Mouse (Mus musculus): Measurements from ENCODE around the gene Simc1. TPM values are rescaled to one million over a fixed set of nuclear protein-coding genes. Genes with fewer than 3 reads are reported as not detected.

The Simc1 gene
- polyA plus RNA-seq, 1 experiment: 0.04 TPM

DNA sequence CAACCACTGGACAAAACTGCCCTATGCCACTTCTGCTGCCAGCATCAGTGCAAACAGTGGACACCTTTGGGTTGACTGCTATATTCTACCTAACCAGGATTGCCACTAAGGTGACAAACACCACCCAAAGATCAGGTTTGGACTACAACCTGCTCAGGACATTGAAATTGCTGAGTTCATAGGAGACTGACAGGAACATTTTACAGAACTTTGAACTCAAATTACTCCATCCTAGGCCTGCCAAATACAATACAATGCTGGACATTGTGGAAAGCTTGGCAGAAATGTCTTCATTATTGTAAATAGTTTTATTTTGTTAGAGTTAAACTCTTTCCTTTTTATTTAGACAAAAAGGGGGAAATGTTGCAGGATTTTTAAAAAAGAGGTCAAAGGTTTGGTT, 17.6 kb downstream of the Simc1 start:
- Histone ChIP-seq H3K4me3 (replicated peaks) (no peak overlapping the region), H3K9me3 (ENCODE audit: control insufficient read depth, low read length) (no peaks in the 10 kb centered on the region), H3K4me1 (ENCODE audit: control insufficient read depth) (no peaks in the 10 kb centered on the region), H3K36me3 (ENCODE audit: control insufficient read depth) (peaks cover 21% of the 10 kb centered on the region), H3K27me3 (ENCODE audit: control insufficient read depth) (no peaks in the 10 kb centered on the region)
- TF ChIP-seq GATA1 (IDR thresholded peaks at IDR 0.05; ENCODE audit: low read length) (no peak), TAL1 (IDR thresholded peaks at IDR 0.05; ENCODE audit: low read length) (no peak)

DNA sequence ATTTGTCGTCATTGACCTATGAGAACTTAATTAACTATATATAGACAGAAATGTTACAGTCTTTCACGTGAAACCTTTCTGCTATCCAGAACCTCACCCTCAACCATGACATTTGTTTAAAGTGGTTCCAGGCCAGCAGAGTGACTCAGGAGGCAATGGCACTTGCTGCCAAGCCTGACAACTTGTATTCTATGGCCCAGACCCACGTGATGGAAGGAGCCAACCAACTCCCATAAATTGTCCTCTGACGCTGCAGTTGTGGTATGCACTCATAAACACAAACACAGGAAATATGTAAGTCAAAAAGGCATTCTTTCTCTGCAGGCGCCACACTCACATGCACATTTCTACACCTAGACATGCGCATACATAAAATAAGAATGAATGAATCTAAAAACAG, 23.6 kb downstream of the Simc1 start:
- H3K4me1 ChIP-seq (ENCODE audit: control insufficient read depth): no peaks in the 10 kb centered on the region
- no peaks in the 10 kb centered on the region for H3K9me3 ChIP-seq (ENCODE audit: control insufficient read depth, low read length)
- no peak overlapping the region for H3K4me3 ChIP-seq (replicated peaks)
- H3K27me3 ChIP-seq (ENCODE audit: control insufficient read depth): no peaks in the 10 kb centered on the region
- H3K36me3 ChIP-seq (ENCODE audit: control insufficient read depth): peaks cover 45% of the 10 kb centered on the region
- no peak for TF ChIP-seq GATA1 (IDR thresholded peaks at IDR 0.05; ENCODE audit: low read length)
- no peak for TF ChIP-seq TAL1 (IDR thresholded peaks at IDR 0.05; ENCODE audit: low read length)

DNA sequence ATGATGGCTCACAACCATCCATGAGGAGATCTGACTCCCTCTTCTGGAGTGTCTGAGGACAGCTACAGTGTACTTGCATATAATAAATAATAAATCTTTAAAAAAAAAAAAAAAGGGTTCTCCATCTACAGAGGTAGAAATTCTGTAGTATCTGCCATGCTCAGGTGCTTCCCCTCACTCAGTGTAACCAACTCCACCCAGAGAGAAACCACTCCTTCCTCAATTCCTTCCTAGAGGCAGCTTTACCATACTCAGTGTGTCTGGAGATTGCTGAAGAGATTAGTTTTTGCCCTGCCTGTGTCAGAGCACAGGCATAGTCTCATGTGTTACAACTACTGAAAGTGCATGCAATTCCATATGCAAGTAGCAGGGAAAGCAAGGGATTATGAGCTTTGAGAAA, 28.6 kb downstream of the Simc1 start:
- Histone ChIP-seq H3K4me3 (replicated peaks) (no peak overlapping the region), H3K36me3 (ENCODE audit: control insufficient read depth) (peaks cover 32% of the 10 kb centered on the region), H3K4me1 (ENCODE audit: control insufficient read depth) (no peaks in the 10 kb centered on the region), H3K9me3 (ENCODE audit: control insufficient read depth, low read length) (no peaks in the 10 kb centered on the region), H3K27me3 (ENCODE audit: control insufficient read depth) (no peaks in the 10 kb centered on the region)
- TF ChIP-seq TAL1 (IDR thresholded peaks at IDR 0.05; ENCODE audit: low read length) (no peak), GATA1 (IDR thresholded peaks at IDR 0.05; ENCODE audit: low read length) (no peak)

DNA sequence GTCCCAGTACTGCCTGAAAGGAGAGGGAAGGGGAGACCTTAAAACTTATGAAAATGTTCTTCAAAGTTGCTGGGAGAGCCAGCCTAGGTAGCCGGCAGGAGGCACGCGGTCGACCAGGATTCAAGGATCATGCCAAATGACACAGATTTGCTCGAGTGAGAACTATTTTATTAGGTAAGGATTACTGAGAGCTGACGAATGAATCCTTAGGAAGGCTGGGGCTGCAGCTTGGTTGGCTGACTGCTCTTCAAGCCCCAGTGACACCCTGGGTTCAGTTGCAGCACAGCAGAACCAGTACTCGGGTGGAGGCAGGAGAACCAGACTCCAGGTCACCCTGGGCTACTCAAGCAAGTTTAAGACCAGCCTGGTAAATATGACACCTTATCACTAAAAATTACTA, 44.5 kb downstream of the Simc1 start:
- Histone ChIP-seq H3K36me3 (ENCODE audit: control insufficient read depth) (peaks cover 55% of the 10 kb centered on the region), H3K4me1 (ENCODE audit: control insufficient read depth) (no peaks in the 10 kb centered on the region)

DNA sequence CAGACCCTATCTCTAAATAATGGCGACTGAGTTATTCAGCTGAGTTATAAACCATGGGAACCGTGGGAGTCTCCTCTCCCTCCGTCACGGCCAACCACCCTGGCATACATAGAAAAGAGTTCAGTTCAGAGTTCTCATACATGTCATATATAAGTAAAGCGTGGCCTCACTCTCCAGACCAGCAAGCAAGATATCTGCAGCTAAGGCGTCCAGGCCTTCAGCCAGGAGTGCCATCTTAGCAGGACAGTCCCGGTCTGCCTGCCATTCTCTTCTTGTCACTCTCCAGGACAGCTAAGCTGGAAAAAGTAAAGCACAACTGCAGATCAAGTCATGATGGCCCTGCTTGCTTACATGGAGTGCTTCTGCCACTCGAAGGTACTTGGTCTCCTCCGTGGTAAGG, 52.6 kb downstream of the Simc1 start:
- peaks cover 93% of the 10 kb centered on the region for H3K36me3 ChIP-seq (ENCODE audit: control insufficient read depth)
- H3K4me3 ChIP-seq (replicated peaks): no peak overlapping the region

More for the DNA sequence above, 44.5 kb downstream of the Simc1 start:
- Histone ChIP-seq H3K4me3 (replicated peaks) (no peak overlapping the region), H3K9me3 (ENCODE audit: control insufficient read depth, low read length) (no peaks in the 10 kb centered on the region), H3K27me3 (ENCODE audit: control insufficient read depth) (no peaks in the 10 kb centered on the region)
- no peak for TF ChIP-seq TAL1 (IDR thresholded peaks at IDR 0.05; ENCODE audit: low read length)
- TF ChIP-seq GATA1 (IDR thresholded peaks at IDR 0.05; ENCODE audit: low read length): no peak

DNA sequence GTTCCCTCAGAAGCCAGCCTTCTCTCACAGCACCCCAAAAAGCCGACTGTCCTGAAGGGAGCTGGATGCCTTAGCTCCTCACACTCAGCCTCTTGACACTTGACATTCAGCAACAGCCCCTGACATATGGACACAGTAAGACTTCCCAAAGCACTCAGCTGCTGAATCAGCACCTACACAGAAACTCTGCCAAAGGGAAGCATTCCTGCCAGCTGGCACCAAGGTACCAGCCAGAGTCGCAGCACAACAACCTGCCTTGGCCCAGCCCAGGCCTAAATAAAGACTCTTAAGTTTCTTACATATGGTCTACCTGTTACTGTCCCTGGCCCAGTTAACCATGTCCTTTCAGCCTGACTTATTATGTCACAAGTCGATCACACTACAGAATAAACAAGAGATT, 53.2 kb downstream of the Simc1 start:
- Histone ChIP-seq H3K9me3 (ENCODE audit: control insufficient read depth, low read length) (no peaks in the 10 kb centered on the region), H3K4me3 (replicated peaks) (no peak overlapping the region), H3K4me1 (ENCODE audit: control insufficient read depth) (no peaks in the 10 kb centered on the region; the same call in 1 of the 2 replicates), H3K27me3 (ENCODE audit: control insufficient read depth) (no peaks in the 10 kb centered on the region), H3K36me3 (ENCODE audit: control insufficient read depth) (peaks cover 93% of the 10 kb centered on the region)
- TF ChIP-seq TAL1 (IDR thresholded peaks at IDR 0.05; ENCODE audit: low read length): no peak

More for the DNA sequence above, 52.6 kb downstream of the Simc1 start:
- Histone ChIP-seq H3K27me3 (ENCODE audit: control insufficient read depth) (no peaks in the 10 kb centered on the region), H3K4me1 (ENCODE audit: control insufficient read depth) (no peaks in the 10 kb centered on the region), H3K9me3 (ENCODE audit: control insufficient read depth, low read length) (no peaks in the 10 kb centered on the region)
- TF ChIP-seq TAL1 (IDR thresholded peaks at IDR 0.05; ENCODE audit: low read length) (no peak), GATA1 (IDR thresholded peaks at IDR 0.05; ENCODE audit: low read length) (no peak)

DNA sequence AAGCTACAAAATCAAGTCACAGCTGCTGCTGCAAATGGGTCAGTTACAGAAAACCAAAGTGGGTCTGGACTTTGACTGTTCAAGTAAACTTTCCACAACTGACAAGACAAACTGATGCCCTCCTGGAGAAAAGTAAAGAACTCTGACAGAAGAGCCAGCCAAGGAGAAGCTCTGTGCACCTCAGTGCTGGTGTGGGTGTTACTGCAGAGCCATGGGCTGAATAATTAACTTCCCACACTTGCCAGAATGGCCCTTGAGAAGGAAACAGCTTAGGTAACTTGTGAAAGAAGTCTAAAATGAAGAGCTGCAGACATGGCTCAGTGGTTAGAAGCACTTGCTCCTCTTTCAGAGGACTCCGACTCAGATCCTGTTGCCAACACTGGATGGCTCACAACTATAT, 54.1 kb downstream of the Simc1 start:
- Histone ChIP-seq H3K9me3 (ENCODE audit: control insufficient read depth, low read length) (no peaks in the 10 kb centered on the region), H3K4me3 (replicated peaks) (no peak overlapping the region), H3K36me3 (ENCODE audit: control insufficient read depth) (peaks cover 93% of the 10 kb centered on the region), H3K27me3 (ENCODE audit: control insufficient read depth) (no peaks in the 10 kb centered on the region), H3K4me1 (ENCODE audit: control insufficient read depth) (peaks cover 3% of the 10 kb centered on the region)
- TF ChIP-seq GATA1 (IDR thresholded peaks at IDR 0.05; ENCODE audit: low read length): no peak
- no peak for TF ChIP-seq TAL1 (IDR thresholded peaks at IDR 0.05; ENCODE audit: low read length)

DNA sequence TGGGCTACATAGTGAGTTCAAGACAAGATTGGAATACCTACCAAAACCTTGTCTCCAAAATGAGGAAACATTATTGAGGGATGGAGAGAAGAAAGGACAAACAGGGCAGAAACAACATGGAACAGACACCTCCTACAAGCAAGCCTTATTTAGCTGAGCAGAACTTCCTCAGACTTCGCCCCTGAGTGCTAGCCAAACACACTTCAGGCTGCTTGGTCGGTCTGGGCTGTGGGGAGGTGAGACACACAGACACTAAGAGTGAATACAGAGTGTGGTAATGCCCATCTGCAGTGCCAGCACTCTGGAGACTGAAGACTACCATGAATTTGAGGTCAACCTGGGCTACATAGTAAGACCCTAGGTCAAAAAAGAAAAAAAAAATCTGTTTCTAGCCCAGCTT, 56.1 kb downstream of the Simc1 start:
- peaks cover 17% of the 10 kb centered on the region for H3K4me1 ChIP-seq (ENCODE audit: control insufficient read depth)
- peaks cover 82% of the 10 kb centered on the region for H3K36me3 ChIP-seq (ENCODE audit: control insufficient read depth)
- no peaks in the 10 kb centered on the region for H3K27me3 ChIP-seq (ENCODE audit: control insufficient read depth)
- TF ChIP-seq GATA1 (IDR thresholded peaks at IDR 0.05; ENCODE audit: low read length) (no peak), TAL1 (IDR thresholded peaks at IDR 0.05; ENCODE audit: low read length) (no peak)
- no peak overlapping the region for H3K4me3 ChIP-seq (replicated peaks)
- no peaks in the 10 kb centered on the region for H3K9me3 ChIP-seq (ENCODE audit: control insufficient read depth, low read length)

DNA sequence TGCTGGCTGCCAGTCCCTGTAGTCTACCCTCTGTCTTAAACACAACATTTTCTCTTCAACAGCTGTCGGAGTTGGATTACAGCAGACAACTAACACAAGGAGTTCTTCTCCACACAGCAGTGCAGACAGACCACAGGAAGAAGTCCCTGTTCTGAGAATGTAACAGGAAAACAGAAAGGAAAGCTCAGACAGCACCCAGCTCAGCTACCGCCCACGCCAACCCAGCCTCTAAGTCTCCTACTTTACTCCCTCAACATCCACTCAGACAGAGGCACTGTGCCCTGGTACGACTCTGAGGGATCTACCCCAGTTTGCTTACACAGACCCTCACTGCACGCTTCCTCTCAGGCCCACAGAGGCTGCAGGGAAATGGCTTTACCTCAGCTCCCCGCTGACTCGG, 57.0 kb downstream of the Simc1 start:
- Histone ChIP-seq H3K36me3 (ENCODE audit: control insufficient read depth) (peaks cover 75% of the 10 kb centered on the region), H3K9me3 (ENCODE audit: control insufficient read depth, low read length) (no peaks in the 10 kb centered on the region), H3K4me1 (ENCODE audit: control insufficient read depth) (peaks cover 24% of the 10 kb centered on the region), H3K4me3 (replicated peaks) (no peak overlapping the region), H3K27me3 (ENCODE audit: control insufficient read depth) (no peaks in the 10 kb centered on the region)
- TF ChIP-seq GATA1 (IDR thresholded peaks at IDR 0.05; ENCODE audit: low read length): no peak
- no peak for TF ChIP-seq TAL1 (IDR thresholded peaks at IDR 0.05; ENCODE audit: low read length)

DNA sequence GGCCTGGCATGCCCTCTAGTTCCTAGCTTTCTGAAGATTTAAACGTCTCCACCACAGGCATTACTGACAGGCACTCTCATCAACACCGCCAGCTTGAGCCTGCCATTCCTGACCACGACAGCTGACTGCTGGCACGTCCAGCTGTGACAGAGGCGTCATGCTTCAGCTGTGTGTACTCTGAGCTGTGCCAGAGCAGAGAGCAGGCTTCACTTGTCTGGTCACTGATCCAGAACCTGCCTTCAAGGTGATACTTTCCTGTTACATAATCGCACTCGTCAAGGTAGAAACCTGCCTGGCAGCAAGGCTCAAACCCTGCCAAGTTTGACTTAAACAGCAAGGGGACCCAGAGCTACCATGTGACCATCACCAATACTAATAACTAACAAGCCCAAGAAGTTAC, 59.0 kb downstream of the Simc1 start:
- Histone ChIP-seq H3K4me1 (ENCODE audit: control insufficient read depth) (peaks cover 32% of the 10 kb centered on the region), H3K36me3 (ENCODE audit: control insufficient read depth) (peaks cover 57% of the 10 kb centered on the region), H3K4me3 (replicated peaks) (no peak overlapping the region), H3K27me3 (ENCODE audit: control insufficient read depth) (no peaks in the 10 kb centered on the region), H3K9me3 (ENCODE audit: control insufficient read depth, low read length) (no peaks in the 10 kb centered on the region)
- no peak for TF ChIP-seq GATA1 (IDR thresholded peaks at IDR 0.05; ENCODE audit: low read length)
- no peak for TF ChIP-seq TAL1 (IDR thresholded peaks at IDR 0.05; ENCODE audit: low read length)
